Mouse (Mus musculus): Measurements from ENCODE around the gene Mapk10.

Gene Mapk10

GRCm38 (mm10) chr5:102868196-102868595, 342.9 kb downstream of the Mapk10 start:
- no peak for DNase-seq (ENCODE audit: low read depth, low spot score)

- no peak for DNase-seq (ENCODE audit: low read depth, low spot score)
Measured at GRCm38 (mm10) chr5:102859749-102860148, 351.4 kb downstream of the Mapk10 start.

GRCm38 (mm10) chr5:102858047-102858446, 353.1 kb downstream of the Mapk10 start:
- no peak for DNase-seq (ENCODE audit: low read depth, low spot score)

All from retina, adult 2 months (tissue).